Mouse (Mus musculus): ENCODE measurements around the gene Rnf5. TPM values are rescaled to one million over a fixed set of nuclear protein-coding genes. Genes with fewer than 3 reads are reported as not detected.
A peak's percentile ranks its signal among the peaks of the same experiment; 100 is the strongest.

Gene Rnf5
- polyA plus RNA-seq, 3 experiments from 2014 or later = 41.2 to 71.2 (median 59.5) TPM

DNA sequence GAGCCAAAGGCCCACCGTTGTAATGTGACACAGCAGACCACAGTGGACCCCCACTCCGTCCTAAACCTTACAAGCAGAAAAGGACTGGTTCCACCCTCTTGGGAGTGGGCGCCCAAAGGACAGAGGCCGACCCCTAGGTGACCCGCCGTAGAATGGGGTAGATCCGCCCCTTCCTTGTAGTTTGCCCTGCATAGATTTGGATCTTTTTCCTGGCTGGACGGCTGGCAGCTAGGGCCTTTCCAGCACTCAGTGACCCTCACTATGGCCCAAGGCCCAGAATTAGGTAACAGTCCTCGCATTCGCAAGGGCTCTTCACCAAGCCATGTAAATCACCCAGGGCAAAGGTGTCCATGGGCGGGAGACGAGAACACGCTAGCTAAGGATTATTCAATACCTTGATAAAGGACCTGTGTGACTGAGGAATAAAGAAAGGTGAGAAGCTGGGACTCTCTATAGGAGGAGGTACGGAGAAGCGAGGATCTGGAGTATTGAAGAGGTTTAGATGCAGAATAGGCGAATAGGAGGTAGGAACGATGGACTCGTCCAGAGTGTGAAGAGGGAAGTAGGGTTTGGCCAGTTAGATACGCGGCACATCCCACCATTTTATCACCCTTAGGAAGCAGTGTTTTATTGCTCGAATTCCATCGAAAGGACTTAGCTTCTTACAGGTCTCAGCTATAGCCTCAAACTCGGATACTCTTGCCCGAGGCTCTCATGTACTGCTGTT, 1.2 kb upstream of the Rnf5 start:
- ATAC-seq = no peak

DNA sequence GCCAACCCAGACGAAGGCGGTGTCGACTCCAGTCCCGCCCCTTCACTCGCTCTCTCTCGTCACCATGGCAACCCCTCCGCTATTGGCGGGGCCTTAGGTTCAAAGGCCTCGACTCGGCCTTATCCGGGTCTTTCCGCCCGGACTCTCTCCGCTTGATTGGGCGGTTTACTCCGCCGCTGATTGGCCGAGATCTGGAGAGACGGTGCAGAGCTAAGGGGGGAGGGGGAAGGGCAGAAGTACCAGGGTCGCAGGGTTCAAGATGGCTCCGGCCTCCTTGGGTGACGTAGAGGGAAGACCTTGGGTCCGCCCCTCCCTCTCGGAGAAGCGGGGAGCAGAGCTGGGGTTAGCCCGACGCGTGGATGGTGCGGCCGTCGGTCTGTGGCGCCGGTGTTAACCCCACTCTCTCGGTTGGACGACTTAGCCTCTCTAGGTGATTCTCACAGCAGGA, 595 bp upstream of the Rnf5 start, which contains the start of gene Agpat1:
Agpat1 (plus strand) TSS at position 202 of the 448 bp plus-strand sequence.
- ATAC-seq = peak; percentile 71

DNA sequence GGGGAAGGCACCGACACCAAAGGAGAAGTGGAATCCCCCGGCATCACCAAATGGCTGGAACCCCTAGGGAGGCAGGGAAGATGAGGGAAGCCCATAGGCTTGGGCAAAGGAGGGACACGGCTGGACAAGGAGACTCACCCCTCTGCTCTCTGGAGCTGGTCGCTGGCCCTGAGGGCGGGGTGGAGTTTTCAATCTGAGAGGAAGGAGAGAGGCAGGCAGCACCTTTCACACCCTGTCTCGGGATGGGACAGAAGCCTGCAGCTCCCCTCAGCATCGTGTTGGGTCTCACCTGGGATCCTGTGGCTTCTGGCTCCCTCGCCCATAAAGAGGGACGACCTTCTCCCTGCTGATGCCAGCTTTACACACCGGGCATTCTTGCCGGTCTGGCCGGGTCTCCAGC, 1.7 kb downstream of the Rnf5 start:
- ATAC-seq = no peak

DNA sequence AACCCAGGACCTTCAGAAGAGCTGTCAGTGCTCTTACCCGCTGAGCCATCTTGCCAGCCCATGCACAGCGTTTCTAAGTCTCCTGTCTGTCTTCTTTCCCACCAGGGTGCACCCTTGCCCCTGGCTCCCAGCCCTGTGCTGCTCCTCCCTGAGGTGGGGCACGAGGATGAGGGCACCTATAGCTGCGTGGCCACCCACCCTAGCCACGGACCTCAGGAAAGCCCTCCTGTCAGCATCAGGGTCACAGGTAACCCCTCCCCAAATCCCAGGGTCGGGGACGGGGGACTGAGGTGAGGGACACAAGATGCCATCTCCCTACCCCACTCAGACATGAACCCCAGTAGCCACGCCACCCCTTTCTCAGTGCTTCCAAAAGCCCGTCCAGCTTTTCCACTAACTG, 3.6 kb downstream of the Rnf5 start:
- no peak for ATAC-seq

GRCm38 (mm10) chr17:34597566-34598095, 5.9 kb downstream of the Rnf5 start, which contains the start of gene Ager:
Ager (plus strand) TSS chr17:34597862.
- ATAC-seq = no peak

- ATAC-seq = no peak
These were observed 7.4 kb downstream of the Rnf5 start for GRCm38 (mm10) chr17:34596098-34596497.

DNA sequence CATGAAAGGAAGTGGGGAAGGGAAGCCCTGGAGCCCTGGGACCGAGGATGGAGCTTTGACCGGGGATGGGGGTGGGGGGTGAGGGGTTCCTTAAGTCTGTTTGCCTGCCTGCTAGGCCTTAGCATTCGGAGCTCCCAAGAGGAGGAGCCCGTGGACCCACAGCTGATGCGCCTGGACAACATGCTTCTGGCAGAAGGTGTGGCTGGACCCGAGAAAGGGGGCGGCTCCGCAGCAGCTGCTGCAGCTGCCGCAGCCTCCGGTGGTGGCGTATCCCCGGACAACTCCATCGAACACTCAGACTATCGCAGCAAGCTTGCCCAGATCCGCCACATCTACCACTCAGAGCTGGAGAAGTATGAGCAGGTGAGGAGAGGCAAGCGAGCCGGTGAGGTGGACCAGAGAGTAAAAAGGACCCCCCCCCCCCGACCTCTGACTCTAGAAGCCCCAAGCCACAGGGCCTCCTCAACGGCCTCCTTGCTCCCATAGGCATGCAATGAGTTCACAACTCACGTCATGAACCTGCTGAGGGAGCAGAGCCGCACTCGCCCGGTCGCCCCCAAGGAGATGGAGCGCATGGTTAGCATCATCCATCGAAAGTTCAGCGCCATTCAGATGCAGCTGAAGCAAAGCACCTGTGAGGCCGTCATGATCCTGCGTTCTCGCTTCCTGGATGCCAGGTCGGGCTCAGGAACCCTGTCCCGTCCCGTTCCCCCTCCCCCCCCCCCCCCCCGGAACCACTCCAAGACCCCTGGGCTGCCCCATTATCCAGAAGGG, 9.6 kb downstream of the Rnf5 start:
- ATAC-seq = no peak

DNA sequence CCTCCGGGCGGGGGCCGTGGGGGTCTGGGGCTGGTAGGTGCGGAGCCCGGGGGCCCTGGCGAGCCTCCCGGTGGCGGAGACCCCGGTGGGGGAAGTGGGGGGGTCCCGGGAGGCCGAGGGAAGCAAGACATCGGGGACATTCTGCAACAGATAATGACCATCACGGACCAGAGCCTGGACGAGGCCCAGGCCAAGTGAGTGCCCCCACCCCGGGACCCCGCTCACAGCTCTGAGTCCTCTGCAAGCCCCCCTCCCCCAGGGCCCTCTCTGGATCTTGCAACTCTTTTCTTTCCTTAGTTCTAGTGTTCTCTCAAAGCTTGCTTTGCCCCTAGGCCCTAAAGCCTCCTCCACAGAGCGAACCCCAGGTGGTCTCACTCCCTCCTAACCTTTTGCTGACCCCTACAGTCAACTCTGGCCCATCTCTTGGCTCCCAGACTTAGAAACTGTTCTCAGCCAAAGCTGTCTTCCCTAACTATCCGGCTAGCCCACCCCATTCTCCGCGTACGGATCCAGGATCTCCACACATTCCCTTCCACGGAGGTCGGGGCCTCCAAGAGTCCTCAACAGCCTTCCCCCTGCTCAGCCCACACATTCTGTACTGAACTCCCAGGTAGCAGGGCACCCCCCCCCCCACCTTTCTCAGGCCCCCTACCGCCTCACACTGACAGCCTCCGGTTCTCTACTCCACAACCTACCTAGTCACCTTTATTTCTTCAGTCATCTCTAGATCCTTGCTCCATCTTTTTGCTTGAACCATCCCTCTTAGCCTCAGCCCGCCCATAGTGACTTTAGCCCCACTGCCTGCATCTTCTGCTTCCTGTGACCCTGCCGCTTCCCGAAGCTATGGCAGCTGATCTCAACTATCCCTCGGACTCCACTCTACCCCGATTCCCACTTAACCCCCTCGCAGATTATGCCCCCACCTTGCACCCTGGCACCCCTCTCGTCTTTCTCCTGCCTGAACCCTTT, 10.6 kb downstream of the Rnf5 start:
- ATAC-seq = no peak

DNA sequence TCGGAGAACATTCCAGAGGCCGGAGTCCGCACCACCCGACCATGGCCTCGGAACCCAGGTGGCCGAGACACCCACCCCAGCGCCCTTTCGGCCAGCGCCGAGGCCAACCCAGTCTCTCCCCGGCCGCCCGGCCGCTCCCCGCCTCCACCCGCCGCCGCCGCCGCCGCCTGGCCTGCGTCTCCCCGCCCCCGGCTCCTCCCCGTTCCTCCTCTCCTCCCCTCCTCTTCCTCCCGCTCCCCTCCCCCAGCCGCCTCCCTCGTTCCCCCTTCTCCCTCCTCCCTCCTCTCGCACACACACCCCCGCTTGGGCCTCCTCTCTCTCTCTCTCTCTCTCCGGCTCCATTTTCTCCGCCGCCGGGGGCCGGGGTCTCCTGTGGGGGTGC, 11.5 kb downstream of the Rnf5 start:
- ATAC-seq = peak; percentile 51

DNA sequence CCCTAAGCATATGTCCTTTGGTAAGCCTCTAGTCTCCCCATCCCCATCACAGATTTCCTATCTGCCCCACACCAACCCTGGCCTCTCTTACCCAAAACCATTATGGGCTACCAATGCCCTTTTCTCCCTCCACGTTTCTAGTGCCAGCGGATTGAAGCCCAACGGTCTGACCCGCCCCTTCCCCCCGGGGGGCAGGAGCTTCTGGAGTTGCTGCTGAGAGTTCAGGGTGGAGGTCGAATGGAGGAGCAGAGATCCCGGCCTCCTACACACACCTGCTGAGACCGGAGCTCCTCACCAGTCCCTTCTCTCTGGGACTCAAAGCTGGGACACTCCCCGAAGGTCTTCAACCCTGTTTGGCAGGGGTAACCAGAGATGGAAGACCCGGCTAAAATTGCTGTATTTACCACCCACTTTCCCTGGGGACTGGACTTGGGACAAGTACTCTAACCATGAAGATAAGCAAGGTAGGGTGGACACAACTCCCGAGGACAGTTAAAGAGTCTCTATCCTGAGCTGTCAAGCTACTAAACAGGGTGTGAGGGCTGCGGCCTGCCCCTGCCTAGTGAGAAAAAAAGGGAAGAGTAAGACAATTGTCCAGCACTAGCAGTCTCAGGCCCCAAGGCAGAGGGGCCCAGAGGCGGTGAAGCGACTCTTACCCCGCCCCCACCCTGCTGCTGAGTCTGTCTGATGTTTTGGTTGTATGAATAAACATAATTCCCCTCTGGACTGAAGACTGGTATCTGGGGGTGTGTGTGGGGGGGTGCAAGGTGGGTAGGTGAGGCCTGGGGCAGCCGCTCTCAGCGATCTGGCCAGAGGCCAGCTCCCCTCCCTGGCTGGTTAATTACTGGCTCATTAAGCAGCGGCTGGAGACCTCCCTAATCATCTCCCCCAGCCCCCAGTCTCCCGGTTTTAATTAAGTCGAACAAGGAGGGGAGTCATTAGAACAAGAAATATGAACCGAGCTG, 12.2 kb downstream of the Rnf5 start, which contains the start of gene Pbx2:
Pbx2 (plus strand) TSS at position 238 of the 965 bp plus-strand sequence.
- ATAC-seq = no peak

DNA sequence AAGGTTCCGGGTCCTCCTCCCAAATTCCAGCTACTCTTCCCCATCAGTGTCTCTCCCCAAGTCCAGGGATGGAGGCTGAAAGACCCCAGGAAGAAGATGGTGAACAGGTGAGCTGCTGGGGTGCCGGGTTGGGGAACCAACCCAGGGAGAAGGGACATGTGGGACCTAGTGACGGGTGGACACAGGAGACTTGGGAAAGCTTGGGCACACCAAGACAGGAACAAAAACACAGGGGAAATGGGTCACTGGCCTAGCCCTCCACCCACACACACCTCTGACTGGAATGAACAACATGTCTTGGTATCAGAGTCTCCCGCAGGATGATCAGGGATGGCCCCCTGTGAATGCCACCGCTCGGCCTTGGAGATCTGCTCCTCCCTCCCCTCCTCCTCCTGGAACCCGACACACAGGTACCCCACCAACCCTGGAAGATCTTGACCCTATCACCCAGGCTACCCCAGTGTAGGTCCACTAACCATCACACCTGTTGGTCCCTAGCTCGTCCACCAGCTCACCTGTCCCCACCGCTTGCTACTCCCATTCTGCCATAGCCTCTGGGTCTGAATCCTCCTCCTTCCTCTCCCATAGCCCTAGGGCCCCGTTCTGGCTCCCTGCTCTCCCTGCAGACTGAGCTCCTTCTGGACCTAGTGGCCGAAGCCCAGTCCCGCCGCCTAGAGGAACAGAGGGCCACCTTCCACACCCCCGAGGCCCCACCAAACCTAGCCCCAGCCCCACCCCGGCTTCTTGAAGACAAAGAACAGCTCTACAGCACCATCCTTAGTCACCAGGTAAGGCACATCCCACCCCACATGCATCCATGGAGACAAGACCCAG, 13.1 kb downstream of the Rnf5 start:
- no peak for ATAC-seq

DNA sequence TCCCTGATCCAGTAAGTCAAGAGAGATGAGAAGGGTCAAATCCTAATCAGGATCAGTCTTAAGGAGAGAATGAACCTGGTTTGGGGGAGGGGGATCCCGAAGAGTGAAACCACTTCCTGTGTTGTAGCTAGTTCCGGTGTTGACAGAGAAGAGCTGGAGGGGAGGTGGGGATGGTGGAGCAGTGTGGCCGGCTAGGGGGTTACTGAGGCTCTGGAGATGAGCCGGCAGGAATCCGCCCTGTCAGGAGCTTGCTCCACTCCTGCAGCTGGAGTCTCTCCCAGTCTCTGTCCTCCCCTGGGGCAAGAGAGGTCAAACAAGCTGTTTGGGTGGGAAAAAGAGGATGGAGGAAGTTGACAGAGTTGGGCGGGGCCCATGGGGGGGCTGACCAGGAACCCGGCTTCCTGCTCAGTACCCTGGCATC, 13.8 kb downstream of the Rnf5 start, which contains the start of gene Gpsm3:
Gpsm3 (plus strand) TSS at position 126 of the 421 bp plus-strand sequence.
- peak; percentile 50 for ATAC-seq

DNA sequence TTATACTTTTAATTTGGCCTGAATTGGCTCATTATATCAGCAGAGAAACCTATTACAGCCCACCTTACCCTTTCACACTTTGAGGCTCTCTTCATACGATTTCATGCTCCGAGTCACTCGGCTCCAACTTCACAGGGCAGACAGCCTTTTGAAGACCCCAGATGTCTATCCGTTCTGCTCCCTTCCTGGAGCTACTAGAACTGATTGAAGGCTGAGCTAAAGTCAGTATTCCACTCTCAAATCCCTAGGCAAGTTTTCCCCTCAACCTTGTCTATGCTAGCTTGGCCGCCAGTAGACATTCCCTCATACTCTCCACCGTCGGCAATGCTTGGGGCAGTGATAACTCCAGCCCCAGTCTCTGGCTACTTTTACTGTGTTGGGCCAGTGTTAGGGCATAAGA, 14.3 kb downstream of the Rnf5 start:
- ATAC-seq = no peak

DNA sequence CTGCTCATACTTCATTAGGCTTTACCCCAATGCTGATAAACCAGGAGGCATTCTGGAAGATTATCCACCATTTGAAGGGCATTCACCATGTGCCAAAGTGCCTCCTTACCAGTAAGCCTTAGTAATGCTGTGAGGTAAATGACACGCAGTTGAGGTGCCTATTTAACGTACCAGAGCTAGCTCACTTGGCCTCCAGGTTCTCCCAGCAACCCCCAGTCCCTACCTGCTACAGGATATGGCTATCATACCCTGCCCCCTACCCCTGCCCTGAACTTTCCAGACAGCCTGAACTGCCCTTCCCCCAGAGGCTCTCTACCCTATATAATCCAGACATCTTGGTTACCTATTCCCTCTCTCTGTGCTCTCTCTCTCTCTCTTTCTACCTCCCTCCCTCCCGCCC, 14.7 kb downstream of the Rnf5 start:
- no peak for ATAC-seq

DNA sequence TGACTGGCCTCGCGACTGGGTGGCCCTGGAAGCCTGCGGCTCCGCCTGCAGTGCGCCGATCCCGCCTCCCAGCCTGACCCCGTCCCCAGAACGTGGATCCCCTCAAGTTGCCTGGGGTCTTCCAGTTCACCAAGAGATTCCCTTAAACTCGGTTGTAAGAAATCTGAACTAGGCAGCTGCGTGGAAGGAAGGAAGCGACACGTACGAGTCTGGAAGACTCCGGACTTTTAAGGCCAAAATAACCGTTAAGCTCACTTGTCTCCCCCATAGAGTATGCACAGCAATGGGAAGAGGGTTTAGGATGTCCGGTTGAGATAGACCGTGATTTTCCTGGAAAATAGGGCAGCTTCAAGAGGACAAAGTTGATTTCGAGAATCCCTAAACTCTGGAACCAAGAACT, 15.7 kb downstream of the Rnf5 start:
- no peak for ATAC-seq

DNA sequence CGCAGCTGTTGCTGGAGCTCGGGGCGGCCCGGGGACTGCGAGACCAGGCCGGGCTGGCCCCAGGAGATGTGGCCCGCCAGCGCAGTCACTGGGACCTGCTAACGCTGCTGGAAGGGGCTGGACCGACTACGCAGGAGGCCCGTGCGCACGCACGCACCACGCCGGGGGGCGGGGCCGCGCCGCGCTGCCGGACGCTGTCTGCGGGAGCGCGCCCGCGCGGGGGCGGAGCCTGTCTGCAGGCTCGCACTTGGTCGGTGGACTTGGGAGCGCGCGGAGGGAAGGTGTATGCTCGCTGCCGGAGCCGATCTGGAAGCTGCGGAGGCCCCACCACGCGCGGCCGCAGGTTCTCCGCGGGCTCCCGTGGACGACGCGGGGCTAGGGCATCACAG, 16.1 kb downstream of the Rnf5 start:
- peak; percentile 76 for ATAC-seq

DNA sequence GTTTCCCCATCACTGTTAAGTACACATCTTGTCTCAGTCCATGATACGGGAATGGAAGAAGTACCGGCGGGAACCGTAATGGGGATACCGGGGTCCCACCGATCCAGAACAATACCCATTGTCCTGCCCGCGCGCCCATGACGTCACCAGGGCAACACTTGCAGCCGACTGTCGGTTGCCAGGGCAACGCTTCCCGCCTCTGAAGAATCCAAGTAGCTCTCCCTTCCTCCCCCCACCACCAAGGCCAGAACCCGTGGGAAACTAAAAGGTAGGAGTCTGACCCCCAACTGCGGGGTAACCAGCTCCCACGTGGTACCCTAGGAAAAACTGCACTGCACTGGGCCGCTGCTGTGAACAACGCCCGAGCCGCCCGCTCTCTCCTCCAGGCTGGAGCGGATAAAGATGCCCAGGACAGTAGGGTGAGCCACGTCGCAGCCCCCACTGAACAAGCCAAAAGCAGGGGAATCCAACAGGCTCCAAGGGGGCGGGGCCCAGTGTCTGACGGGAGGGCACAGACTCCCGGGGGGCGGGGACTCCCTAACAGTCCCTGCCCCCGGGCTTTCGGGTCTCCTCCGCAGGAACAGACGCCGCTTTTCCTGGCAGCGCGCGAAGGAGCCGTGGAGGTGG, 16.6 kb downstream of the Rnf5 start:
- ATAC-seq = peak; percentile 62

- ATAC-seq = no peak
These were observed 17.4 kb downstream of the Rnf5 start for GRCm38 (mm10) chr17:34585877-34586771.

All from inflammation-experienced regulatory T-cells, adult 6 months (primary cell).